Mouse (Mus musculus) gastrocnemius, postnatal 4 days (tissue): ENCODE measurements around the gene 4933405L10Rik. TPM values are rescaled to one million over a fixed set of nuclear protein-coding genes. Genes with fewer than 3 reads are reported as not detected.

Source experiments
- DNase-seq, 2 experiments: peaks; one replicate each; pipeline ENCODE4 v3.0.0; 2021 to 2022; ENCODE audit warnings: low spot score in 2 of 2, mixed read lengths in 2 of 2
- total RNA-seq, 2 experiments: library from RNA; stranded (reverse); gene quantifications; 2 replicates each; pipeline ENCODE4 v1.2.3; 2021

4933405L10Rik gene
- total RNA-seq, 2 experiments from 2014 or later: not detected

DNA sequence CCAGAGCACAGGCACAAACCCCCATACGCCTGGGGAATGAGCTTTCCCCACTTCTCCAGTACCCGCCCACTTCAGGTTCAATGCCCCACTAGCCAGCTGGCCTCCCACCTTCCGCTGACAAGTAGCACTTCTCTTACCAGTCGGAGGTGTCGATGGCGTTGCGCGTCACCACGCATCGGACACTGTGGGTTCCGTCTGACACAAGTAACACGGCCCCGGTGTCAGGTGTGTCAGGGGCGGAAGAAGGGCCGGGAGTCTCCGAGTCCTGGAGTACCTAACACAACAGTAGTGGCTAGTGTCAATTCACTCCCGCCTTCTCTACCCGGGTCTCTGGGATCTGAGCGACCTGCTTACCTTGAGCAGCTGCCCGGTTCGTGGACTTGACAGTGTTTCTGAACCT, 6.9 kb upstream of the 4933405L10Rik start:
- DNase-seq: peak in 1 of 2 experiments; percentile 40

DNA sequence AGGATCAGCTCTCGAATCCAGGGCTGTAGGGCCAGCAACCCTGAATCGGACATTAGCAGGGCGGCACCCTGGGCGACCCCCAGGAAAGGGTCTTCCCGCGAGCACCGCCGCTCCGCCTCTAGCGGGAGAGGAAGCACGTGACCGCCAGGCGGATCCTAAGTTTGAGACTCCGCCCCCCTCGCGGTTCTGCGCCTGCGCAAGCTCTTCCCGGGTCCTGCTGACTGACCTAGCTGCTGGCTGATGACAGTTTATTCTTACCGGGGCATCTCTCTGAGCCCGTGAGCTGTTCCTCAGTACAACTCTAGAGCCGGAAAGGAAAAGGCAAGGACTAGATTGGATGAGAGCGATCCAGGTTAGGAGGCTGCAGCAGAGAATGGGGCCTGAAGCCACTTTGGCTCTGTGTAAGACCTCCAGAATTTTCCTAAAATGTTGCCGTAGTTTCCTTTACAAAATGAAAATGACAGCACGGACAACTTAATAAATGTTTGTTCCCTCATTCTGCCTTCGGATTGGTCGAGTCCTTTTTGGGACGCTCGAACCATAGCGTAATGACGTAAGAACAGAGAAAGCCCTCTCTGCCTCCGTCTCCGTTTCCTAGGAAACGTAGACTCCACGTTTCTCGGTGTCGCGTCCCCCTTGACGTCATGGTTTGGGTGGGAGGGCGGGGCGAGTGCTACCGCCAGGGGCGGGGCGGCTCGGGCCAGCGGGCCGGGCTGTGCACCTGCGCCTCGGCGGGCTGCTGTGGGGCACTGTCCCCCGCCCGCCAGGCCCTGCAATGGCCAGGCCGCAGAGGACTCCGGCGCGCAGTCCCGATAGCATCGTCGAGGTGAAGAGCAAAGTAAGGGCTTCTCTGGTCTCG, 6.3 kb upstream of the 4933405L10Rik start, which contains the start of the genes Acd and Pard6a:
Gene Acd (minus strand): TSS at position 137 of the 859 bp plus-strand sequence.
Gene Pard6a (plus strand): TSS at position 183 of the 859 bp plus-strand sequence.
- DNase-seq: peak; percentile 97

DNA sequence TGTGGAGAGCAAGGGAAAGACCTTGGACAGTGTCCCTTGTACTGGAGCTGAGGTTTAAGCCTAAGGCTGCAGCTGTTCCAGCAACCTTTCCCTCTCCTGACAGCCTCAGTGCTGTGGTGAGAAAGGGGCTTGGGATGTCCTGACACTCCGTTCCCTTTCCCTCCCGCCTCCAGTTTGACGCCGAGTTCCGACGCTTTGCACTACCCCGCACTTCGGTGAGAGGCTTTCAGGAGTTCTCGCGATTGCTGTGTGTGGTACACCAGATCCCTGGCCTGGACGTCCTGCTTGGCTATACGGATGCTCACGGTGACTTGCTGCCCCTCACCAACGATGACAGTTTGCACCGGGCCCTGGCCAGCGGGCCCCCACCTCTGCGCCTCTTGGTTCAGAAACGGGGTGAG, 5.5 kb upstream of the 4933405L10Rik start:
- no peak for DNase-seq

DNA sequence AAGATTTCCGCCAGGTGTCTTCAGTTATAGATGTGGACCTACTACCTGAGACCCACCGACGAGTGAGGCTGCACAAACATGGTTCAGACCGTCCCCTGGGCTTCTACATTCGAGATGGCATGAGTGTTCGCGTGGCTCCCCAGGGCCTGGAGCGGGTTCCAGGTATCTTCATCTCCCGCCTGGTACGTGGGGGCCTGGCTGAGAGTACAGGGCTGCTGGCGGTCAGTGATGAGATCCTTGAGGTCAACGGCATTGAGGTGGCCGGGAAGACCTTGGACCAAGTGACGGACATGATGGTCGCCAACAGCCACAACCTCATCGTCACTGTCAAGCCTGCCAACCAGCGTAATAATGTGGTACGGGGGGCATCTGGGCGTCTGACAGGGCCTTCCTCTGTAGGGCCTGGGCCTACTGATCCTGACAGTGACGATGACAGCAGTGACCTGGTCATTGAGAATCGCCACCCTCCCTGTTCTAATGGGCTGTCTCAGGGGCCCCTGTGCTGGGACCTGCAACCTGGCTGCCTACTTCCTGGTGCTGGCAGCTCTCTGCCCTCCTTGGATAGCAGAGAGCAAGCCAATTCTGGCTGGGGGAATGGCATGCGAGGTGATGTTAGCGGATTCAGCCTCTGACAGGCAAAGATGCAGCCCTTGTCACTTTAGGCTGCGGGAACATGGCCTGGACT, 4.6 kb upstream of the 4933405L10Rik start:
- no peak for DNase-seq

DNA sequence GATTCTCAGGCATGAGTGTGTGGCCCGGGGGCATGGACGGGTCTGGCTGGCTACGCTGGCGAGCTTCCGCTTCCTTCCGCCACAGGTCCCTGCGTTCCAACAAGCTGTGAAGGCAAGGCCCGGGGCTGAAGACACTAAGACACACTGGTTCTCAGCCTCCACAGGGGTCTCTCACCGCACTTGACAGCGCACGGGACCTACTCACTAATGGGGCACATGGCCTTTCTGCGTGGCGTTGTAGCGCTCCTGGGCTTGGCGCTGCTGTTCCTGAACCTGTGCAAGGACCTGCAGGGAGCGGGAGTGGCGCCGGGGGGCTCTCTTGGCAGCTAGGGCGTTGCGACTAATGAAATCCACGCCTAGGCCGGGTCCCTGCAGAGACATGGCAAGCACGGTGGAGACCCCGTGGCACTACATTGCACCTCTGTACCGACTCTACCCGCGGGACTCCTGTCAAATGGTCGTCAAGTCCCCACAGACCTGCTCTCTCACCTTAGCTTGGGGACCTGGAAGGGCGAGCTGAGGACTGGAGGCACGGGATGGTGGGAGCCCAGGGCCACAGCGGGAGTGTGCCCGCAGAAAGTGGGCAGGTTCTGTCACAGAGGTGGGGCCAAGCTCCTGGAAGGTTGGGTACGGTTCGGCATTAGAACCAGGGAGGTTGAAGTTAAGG, 3.2 kb upstream of the 4933405L10Rik start:
- no peak for DNase-seq

DNA sequence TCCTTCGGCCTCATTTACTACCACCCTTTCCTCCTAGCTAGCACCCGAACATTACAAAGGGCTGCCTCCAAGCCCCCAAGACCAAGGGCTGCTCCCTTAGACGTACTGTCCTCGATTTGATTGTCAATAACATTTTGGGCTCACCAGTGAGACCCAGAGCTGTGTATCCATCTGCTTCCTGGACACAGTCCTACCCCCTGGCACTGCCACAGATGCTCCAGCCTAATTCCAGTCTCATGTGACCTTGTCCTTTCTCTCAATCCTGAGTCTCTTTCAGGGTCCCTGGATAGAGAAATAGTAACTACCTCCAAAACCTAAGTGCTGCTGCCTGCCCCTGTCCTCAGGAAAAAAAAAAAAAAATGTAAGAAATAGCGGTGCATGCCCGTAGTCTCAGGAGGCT, 2.5 kb upstream of the 4933405L10Rik start:
- DNase-seq: no peak

DNA sequence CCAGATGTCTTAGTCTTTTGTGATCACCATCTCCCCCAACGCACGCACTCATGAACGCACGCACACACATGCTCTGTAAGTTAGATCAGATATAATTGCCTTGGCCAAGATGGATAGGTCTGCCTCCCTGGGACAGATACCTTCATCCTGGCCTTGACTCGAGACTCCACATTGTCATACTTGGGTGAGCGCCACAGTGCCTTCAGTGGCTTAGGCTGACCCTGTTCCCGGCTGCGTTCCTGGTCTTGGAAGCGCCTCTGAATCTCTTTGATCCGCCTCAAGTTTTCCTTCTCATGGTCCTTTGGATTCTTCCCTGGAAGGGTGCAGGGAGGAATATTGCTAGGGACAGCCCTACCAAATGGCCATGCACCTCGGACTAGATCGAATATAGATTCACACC, 1.0 kb upstream of the 4933405L10Rik start:
- DNase-seq: no peak

DNA sequence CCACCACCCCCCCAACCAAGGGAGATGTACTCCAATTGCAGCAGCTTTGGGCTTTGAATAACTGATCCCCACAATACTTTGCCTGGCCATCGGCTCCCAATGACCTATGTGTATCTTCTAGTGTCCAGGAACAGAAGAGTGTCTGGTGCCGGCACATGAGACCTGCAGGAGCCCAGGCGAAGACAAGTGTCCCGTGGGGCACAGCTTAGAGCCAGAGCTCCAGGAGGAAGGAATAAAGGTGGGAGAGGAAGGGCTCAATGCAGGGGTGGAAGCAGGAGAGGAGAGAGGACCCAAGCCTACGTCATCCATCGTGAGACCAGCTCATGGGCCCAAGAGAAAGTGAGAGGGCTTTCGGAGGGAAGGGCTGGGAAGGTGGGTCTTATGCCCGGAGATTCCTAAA, 1.2 kb downstream of the 4933405L10Rik start:
- no peak for DNase-seq

DNA sequence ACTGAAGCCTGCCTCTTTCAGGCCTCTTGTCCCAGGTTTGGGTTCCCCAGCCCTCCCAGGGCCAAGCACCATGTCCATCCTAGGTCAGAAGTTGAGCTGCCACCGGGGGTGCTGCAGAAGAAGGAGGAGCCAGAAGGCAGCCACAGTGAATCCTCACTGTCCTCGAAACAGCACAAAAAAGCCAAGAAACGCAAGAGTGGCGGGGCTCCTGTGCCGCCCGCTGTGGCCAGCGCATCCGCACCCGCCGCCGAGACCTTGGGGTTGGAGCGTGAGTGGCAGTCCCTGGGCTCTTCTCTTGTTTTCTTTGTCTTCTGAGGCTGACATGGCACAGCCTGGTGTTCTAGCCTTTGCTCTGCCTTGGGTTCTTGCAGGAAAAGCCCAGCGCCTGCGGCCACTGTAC, 1.9 kb downstream of the 4933405L10Rik start:
- no peak for DNase-seq

DNA sequence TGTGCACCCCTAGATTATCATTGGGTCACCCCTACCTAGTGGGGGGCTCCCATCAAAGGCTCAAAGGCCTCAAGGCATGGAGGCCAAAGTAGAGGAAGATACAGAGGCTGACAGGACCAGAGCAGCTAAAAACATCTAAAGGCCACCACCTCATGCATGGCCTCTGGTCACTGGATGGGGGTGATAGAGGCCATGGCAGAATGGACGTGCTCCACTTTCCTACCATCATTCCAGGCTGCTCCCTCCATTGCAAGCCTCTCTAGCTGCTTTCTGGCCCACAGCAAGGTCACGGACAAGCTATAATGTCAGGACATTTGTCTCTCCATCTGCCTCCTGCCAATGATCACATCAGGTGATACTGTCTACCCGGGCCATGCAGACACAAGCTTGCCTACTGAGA, 4.8 kb downstream of the 4933405L10Rik start:
- no peak for DNase-seq

DNA sequence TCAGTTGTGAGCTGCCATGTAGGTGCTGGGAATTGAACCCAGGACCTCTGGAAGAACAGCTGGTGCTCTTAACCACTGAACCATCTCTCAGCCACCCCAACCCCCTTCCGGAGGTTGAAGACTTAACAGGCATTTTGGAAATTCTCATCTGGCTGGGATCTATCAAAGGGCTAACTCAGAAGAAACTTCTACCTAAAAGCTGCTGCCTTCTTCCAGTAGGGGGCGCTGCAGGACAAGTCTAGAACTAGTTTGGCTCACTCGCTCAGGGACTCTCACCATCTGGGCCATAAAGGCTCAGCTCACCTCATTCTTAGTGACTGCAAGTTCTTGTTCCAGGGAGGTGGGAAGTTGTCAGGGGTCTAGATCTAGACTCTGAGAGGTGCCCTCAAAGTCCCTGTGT, 6.7 kb downstream of the 4933405L10Rik start:
- peak; percentile 80 to 88 for DNase-seq

DNA sequence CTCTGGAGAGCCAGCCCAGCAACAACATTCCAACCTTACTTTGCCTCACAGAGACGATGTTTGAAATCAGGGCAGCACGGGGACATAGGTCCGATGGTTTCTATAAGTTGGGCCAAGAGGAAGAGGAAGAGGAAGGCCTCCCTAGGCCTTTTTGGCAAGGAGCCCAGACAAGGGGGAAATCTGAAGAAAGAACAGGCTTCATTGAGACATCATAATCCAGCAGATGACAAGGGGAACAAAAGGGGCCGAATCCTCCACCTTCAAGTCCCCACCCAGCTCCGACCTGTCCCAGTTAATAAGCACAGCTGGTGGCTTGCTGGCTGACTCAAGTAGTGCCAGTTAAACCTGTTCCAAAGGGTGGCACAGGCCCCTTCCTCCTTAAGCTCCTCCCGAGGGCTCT, 7.6 kb downstream of the 4933405L10Rik start:
- DNase-seq: no peak

DNA sequence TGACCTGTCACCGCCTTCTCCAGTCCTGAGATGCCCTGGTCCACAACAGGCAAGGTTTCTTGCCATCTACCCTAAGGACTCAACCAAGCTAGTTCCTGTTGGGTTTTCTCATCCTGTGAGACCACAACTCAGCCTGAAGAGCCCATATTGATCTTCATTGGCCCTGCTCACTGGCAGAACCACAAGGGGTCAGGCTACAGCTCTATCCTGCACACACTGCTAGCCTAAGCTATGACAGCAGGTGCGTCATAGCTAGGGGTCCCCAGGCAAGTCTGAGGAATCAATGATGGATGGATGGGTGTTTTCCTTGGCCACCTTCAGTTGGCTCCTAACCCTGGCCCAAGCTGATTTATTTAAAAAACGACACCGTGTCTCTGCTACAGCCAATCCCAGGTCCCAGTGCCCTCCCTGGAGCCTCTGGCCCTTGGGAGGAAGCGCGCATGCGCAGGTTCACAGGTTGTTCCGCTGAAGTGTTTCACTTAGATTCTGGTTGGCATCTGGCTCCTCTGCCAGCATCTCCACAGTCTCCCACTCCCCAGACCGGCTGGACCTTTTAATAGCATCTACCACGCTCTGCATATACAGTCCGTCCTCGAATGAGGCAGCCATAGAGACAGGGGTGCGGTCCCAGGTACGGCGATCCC, 9.0 kb downstream of the 4933405L10Rik start:
- DNase-seq: no peak

DNA sequence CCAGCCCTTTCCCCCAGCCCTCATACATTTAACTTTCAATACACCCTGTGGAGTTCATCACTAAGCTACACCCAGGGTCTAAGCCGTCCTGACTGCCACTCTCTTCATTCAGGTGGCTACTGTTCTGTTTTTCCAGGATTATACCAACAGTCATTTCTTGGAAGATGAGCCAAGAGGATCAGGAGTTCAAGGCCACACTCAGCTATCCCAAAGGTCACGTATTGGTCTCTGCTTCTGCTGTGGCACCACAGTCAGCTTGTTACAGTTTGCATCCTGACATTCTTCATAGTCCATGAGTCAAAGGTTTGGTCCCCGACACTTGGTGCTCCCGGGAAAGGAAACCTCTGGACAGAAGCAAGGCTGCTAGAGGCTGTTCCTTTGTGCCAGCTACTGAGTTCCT, 12.2 kb downstream of the 4933405L10Rik start:
- no peak for DNase-seq

DNA sequence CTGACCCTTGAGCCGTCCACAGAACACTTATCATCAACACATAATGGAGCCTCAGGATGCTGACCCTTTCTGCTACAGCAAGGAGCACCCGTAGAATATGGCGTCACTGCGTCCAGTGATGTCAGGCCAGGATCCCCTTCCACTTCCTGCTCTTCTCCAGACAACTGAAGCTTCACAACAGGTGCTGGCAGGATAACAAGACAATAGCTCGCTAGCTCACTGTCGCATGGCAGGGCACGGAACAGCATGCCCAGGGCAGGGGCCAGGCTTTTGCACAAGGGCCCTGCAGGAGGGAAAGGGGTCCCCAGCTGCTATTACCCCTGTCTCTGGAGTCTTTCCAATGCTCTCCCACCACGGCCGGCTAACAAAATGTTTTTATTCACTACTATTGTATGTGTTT, 15.4 kb downstream of the 4933405L10Rik start:
- DNase-seq: no peak

DNA sequence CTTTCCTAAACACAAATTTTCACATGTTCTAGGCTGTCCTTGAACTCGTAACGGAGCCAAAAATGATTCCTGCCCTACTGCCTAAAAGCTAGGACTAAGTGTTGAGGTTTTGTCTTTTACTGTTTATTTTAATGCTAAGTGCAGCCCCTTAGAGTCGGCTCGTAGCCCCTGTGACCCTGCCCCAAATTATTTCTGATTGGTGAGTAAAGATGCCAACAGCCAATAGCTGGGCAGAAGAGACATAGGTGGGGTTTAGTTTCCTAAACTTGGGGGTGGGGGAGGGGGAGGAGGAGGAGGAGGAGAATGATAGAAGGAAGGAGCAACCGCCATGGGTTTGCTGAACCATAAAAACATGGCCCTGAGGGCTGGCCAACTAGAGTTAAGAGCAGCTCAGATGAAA, 18.3 kb downstream of the 4933405L10Rik start:
- DNase-seq: no peak

DNA sequence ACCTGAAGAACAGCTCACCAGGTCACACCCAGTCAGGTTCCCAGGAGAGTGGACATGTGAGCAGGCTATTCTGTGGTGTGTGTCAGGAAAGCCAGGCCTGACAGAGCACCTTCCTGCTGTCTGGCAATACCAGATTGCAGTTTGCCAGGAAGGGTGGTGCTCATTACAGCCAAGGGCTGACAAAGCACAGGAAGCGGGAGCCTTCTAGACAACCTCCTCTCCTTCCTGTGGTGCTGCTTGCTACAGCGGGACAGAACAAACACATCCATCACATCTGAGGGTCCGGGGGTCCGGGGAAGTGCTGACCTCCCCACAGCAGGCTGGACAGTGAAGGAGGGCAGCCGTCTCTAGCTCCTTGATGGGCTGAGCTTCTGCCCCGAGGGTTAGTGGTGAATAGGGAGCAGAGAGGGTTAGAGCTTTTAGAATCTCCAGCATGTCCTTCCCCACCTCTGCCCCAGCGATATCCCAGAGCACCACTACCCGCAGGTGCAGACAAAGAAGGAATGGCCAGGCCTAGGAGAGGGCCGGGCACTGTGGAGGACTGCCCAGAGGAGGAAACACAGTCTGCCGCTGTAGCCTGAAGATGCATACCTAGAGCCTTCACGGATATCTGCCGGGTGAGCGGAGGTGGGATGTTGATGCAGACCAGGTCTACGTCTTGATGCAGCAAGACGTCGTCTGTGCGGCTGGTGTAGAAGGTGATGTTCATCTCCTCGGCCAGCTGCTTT, 20.1 kb downstream of the 4933405L10Rik start:
- DNase-seq: no peak

DNA sequence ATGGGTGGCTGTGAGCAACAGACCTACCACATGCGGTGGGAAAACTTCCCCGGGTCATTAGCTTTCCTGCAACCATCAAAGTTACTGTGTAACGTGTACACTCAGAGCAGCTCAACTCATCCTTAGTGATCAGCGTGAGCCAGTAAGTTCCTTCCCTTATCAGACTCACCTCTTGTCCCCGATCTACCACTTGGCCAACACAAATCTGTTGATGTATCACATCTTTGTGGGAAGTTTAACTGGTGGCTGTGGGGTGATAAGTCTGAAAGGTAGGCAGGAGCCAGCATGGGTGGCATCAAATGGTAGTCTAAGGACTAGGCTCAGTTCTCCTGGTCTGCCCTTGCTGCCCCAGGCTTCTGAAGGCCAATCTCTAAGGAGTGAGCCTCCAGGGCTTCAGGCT, 24.7 kb downstream of the 4933405L10Rik start:
- DNase-seq: no peak

DNA sequence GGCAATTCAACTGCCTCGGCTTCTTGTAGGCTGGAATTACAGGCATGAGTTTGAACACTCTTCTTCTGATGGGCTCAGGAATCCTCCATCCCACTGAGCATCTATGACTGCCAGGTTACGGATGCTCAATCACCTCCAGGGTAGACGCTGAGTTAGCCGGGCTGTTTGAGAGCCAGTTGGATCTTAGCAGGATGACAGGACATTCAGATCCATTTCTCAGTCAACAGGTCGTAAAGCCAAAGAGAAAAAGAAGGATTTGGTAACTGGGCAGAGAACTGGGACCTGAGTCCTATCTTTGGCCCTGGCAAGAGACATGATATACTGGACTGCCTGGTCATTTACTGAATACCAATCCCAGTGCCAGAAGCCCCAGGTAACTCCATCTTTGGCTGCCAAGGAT, 31.8 kb downstream of the 4933405L10Rik start:
- DNase-seq: no peak

DNA sequence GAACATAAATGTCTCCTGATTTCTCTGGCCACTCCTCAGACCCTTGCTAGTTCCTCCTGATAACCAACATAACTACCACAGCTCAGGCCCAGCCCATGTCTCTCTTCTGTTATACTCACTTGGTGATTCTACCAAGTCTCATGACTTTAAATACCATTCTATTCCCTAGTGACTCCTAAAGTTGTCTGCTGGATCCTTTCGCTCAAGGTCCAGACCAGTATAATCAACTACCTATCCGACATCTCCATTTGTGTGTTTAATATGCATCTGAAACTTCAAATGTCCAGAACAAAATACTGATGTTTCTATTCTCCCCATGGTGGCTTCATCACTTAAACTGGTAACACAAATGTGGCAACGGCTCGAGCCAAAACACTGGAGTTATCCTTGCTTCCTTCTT, 35.8 kb downstream of the 4933405L10Rik start:
- no peak for DNase-seq

DNA sequence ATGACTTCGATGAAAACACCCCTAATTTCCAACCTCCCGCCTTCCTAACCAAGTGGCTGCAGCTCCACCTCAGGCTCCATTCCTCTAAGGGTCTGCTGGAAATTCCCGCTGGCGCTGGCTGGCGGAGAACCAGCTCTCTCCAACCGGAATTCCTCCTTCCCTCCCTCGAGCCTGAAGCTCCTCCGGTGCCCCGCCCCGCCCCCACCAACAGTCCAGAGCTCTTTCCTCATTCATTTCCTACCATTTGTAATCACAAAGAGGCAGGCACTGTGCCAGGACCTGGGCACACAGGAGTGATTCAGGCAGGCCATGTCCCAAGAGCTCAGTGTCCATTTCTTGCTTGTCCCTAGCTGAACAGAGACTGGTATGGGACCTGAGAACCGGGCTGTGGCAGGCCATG, 43.2 kb downstream of the 4933405L10Rik start:
- peak; percentile 26 to 49 for DNase-seq
